13 mouse cellular contexts compared by ENCODE assay signal in genomic region chr15:3485367-3485766, GRCm38 (mm10).
"Had no signal": no experiment of that assay in that cellular context is flagged by ENCODE, and none has a peak within 500 bp of the region (broad histone marks: within the 10 kb centered on the region; RNA-seq: fewer than 3 reads in every experiment).

No protein-coding gene starts in this region.

- H3K4me2 ChIP-seq: intestine, embryonic 15.5 days; limb, embryonic 12.5 days; limb, embryonic 15.5 days; midbrain, embryonic 11.5 days had no signal

- H3K27me3 ChIP-seq: intestine, embryonic 15.5 days; limb, embryonic 12.5 days; limb, embryonic 15.5 days had no signal

- H3K27ac ChIP-seq: intestine, embryonic 15.5 days; kidney, postnatal 0 days; limb, embryonic 12.5 days; limb, embryonic 15.5 days; liver, embryonic 14.5 days had no signal

- H3K36me3 ChIP-seq: intestine, embryonic 15.5 days; limb, embryonic 12.5 days; limb, embryonic 15.5 days had no signal

- H3K9ac ChIP-seq: intestine, embryonic 15.5 days; limb, embryonic 12.5 days; limb, embryonic 15.5 days; liver, embryonic 14.5 days had no signal

- ATAC-seq: intestine, embryonic 15.5 days had no signal

- H3K4me1 ChIP-seq: intestine, embryonic 15.5 days; limb, embryonic 15.5 days had no signal

- H3K9me3 ChIP-seq: intestine, embryonic 15.5 days; limb, embryonic 12.5 days; limb, embryonic 15.5 days had no signal

- H3K4me3 ChIP-seq: intestine, embryonic 15.5 days; limb, embryonic 12.5 days; limb, embryonic 15.5 days had no signal

- DNase-seq: kidney, adult 11 months; kidney, postnatal 4 days; left cerebral cortex, postnatal 4 days; lung, postnatal 4 days; midbrain, embryonic 14.5 days; thymus, adult 18-20 months; thymus, postnatal 36 days had no signal
